Mouse (Mus musculus): Measurements from ENCODE around the gene 4930480E11Rik. TPM values are rescaled to one million over a fixed set of nuclear protein-coding genes. Genes with fewer than 3 reads are reported as not detected.
"Not testable (repeated sequence)": the region's sequence is repeated elsewhere in the genome, so short reads cannot be mapped to it uniquely, and the experiment has no call there.

4930480E11Rik gene
- total RNA-seq (2012; rRNA removed) = not detected in 2 replicates

- Histone ChIP-seq H3K4me1 (ENCODE audit: control insufficient read depth in 2 of 2, insufficient read depth in 2 of 2, low read length in 2 of 2, poor library complexity in 1 of 2) (no peaks in the 10 kb centered on the region), H3K36me3 (ENCODE audit: control insufficient read depth, insufficient read depth, low read length, poor library complexity, severe bottlenecking) (no peaks in the 10 kb centered on the region), H3K9ac (ENCODE audit: insufficient read depth, low read depth, low read length, poor library complexity, severe bottlenecking) (no peak within 1 kb of the TSS), H3K27ac (ENCODE audit: insufficient read depth, low read depth, low read length, poor library complexity, severe bottlenecking) (no peak within 1 kb of the TSS), H3K4me3 (ENCODE audit: insufficient read depth in 1 of 2, low read depth in 1 of 2, low read length in 2 of 2, poor library complexity in 1 of 2, severe bottlenecking in 1 of 2) (no peak within 1 kb of the TSS), H3K9me3 (ENCODE audit: control insufficient read depth, insufficient read depth, low read depth, low read length) (no peaks in the 10 kb centered on the region)
- TF ChIP-seq HCFC1 (IDR thresholded peaks at IDR 0.05; ENCODE audit: borderline replicate concordance, insufficient read depth, low read length) (no peak), MAFK (IDR thresholded peaks at IDR 0.05; ENCODE audit: insufficient read depth, low read depth, low read length) (no peak), ZNF384 (IDR thresholded peaks at IDR 0.05; ENCODE audit: low read depth, low read length) (no peak), ZC3H11A (IDR thresholded peaks at IDR 0.05; ENCODE audit: borderline replicate concordance, low read depth, low read length) (no peak), CHD2 (IDR thresholded peaks at IDR 0.05; ENCODE audit: low read depth, low read length) (no peak)
- in situ Hi-C loops (cut with MboI; ENCODE audit: low sequenced_read_pairs in 2 of 2, unreplicated experiment in 2 of 2) = no loop called here
- DNase-seq (ENCODE audit: low read depth, low spot score) = no peak
These were observed at the start of gene 4930480E11Rik for GRCm38 (mm10) chrX:78369343-78369742. TSS of gene 4930480E11Rik (plus strand) at chrX:78369643.

GRCm38 (mm10) chrX:78403346-78403745 is 33.9 kb downstream of the 4930480E11Rik start:
- in situ Hi-C loops (cut with MboI; ENCODE audit: low sequenced_read_pairs in 2 of 2, unreplicated experiment in 2 of 2); H3K9ac ChIP-seq (ENCODE audit: insufficient read depth, low read depth, low read length, poor library complexity, severe bottlenecking); H3K4me1 ChIP-seq (ENCODE audit: control insufficient read depth in 2 of 2, insufficient read depth in 2 of 2, low read length in 2 of 2, poor library complexity in 1 of 2); H3K36me3 ChIP-seq (ENCODE audit: control insufficient read depth, insufficient read depth, low read length, poor library complexity, severe bottlenecking); H3K4me3 ChIP-seq (ENCODE audit: insufficient read depth in 1 of 2, low read depth in 1 of 2, low read length in 2 of 2, poor library complexity in 1 of 2, severe bottlenecking in 1 of 2); H3K9me3 ChIP-seq (ENCODE audit: control insufficient read depth, insufficient read depth, low read depth, low read length); H3K27ac ChIP-seq (ENCODE audit: insufficient read depth, low read depth, low read length, poor library complexity, severe bottlenecking): not testable (repeated sequence)
- DNase-seq (ENCODE audit: low read depth, low spot score) = peak; percentile 6

Other genes with a start within 250 kb of the 4930480E11Rik start
- gene Gm5938, start 244.2 kb upstream of the 4930480E11Rik start, total RNA-seq (2012; rRNA removed) = not detected in 2 replicates
- gene Obp1b, start 182.9 kb upstream of the 4930480E11Rik start, total RNA-seq (2012; rRNA removed) = not detected in 2 replicates
- not detected in 2 replicates for gene Gm14743, start 123.7 kb upstream of the 4930480E11Rik start, total RNA-seq (2012; rRNA removed)
- gene Prrg1, start 214.3 kb downstream of the 4930480E11Rik start, total RNA-seq (2012; rRNA removed) = 0.71 and 1.0 TPM in 2 replicates

Measured in ES-E14 (cell line).